Mouse (Mus musculus): Measurements from ENCODE around the gene Dcaf7.

- TF ChIP-seq CTCF (IDR thresholded peaks at IDR 0.05; ENCODE audit: extremely low read depth, insufficient read depth, insufficient read length, insufficient replicate concordance) (no peak), POLR2A (IDR thresholded peaks at IDR 0.05; ENCODE audit: low read depth, low read length) (no peak)
These were observed 47.2 kb upstream of the Dcaf7 start for GRCm38 (mm10) chr11:105989446-105989845.
